Mouse (Mus musculus) adrenal gland, adult 2 months (tissue): ENCODE results near the gene Boc. TPM values are rescaled to one million over a fixed set of nuclear protein-coding genes. Genes with fewer than 3 reads are reported as not detected.

Source experiments
- DNase-seq: peaks from one replicate; pipeline ENCODE4 v3.0.0; 2021
- polyA plus RNA-seq: library from polyadenylated mRNA; depleted of rRNA; stranded (reverse); fragments of >200 nt; gene quantifications from 2 replicates; pipeline ENCODE4 v1.2.3, GENCODE M21; 2012
- total RNA-seq, 2 experiments: library from RNA; stranded (reverse); gene quantifications; 2 replicates each; pipeline ENCODE4 v1.2.3; 2021

Boc gene
- total and polyA plus RNA-seq, 3 experiments = 46.3 to 94.6 (median 52.1) TPM

GRCm38 (mm10) chr16:44553861-44554260 lies 4.8 kb downstream of the Boc start:
- peak; percentile 35 for DNase-seq

- peak; percentile 4 for DNase-seq
These were observed 6.0 kb downstream of the Boc start for GRCm38 (mm10) chr16:44552726-44553125.

- DNase-seq = peak; percentile 6
These were observed 6.7 kb downstream of the Boc start for GRCm38 (mm10) chr16:44552036-44552435.

- DNase-seq = peak; percentile 13
These were observed 7.2 kb downstream of the Boc start for GRCm38 (mm10) chr16:44551491-44551890.

GRCm38 (mm10) chr16:44550843-44551242 lies 7.9 kb downstream of the Boc start:
- DNase-seq = peak; percentile 33

GRCm38 (mm10) chr16:44549867-44550679 lies 8.6 kb downstream of the Boc start:
- DNase-seq = peak; percentile 45

- peak; percentile 59 for DNase-seq
These were observed 9.3 kb downstream of the Boc start for GRCm38 (mm10) chr16:44549381-44549780.

- DNase-seq = peak; percentile 33
These were observed 10.7 kb downstream of the Boc start for GRCm38 (mm10) chr16:44547976-44548375.

- DNase-seq = no peak
These were observed 11.9 kb downstream of the Boc start for GRCm38 (mm10) chr16:44546831-44547230.

GRCm38 (mm10) chr16:44545939-44546338 lies 12.8 kb downstream of the Boc start:
- no peak for DNase-seq

GRCm38 (mm10) chr16:44545153-44545552 lies 13.5 kb downstream of the Boc start:
- DNase-seq = no peak

- peak; percentile 9 for DNase-seq
These were observed 15.6 kb downstream of the Boc start for GRCm38 (mm10) chr16:44543098-44543497.

GRCm38 (mm10) chr16:44542029-44542690 lies 16.5 kb downstream of the Boc start:
- DNase-seq = peak; percentile 78

- peak; percentile 2 for DNase-seq
These were observed 19.1 kb downstream of the Boc start for GRCm38 (mm10) chr16:44539611-44540010.

- peak; percentile 42 for DNase-seq
These were observed 20.0 kb downstream of the Boc start for GRCm38 (mm10) chr16:44538401-44539395.

- no peak for DNase-seq
These were observed 24.6 kb downstream of the Boc start for GRCm38 (mm10) chr16:44534122-44534521.

- DNase-seq = no peak
These were observed 25.2 kb downstream of the Boc start for GRCm38 (mm10) chr16:44533522-44533921.

GRCm38 (mm10) chr16:44532851-44533250 lies 25.8 kb downstream of the Boc start:
- no peak for DNase-seq

GRCm38 (mm10) chr16:44531239-44531797 lies 27.4 kb downstream of the Boc start:
- peak; percentile 34 for DNase-seq

- peak; percentile 23 for DNase-seq
These were observed 27.9 kb downstream of the Boc start for GRCm38 (mm10) chr16:44530829-44531228.

GRCm38 (mm10) chr16:44530191-44530590 lies 28.5 kb downstream of the Boc start:
- DNase-seq = peak; percentile 3

- DNase-seq = no peak
These were observed 29.0 kb downstream of the Boc start for GRCm38 (mm10) chr16:44529691-44530090.
